Mouse (Mus musculus) heart, adult 9 months (tissue): ENCODE measurements around the gene Raly.
"Not testable (repeated sequence)": the region's sequence is repeated elsewhere in the genome, so short reads cannot be mapped to it uniquely, and the experiment has no call there.

Experiments
- DNase-seq, 2 experiments: peaks; one replicate each; pipeline ENCODE4 v3.0.0; 2022; ENCODE audit warnings: low spot score in 2 of 2

The Raly gene

GRCm38 (mm10) chr2:154836537-154836936 lies 45.6 kb downstream of the Raly start:
- DNase-seq = no peak

- DNase-seq = no peak
These were observed 57.2 kb downstream of the Raly start for GRCm38 (mm10) chr2:154848086-154848485.

DNA sequence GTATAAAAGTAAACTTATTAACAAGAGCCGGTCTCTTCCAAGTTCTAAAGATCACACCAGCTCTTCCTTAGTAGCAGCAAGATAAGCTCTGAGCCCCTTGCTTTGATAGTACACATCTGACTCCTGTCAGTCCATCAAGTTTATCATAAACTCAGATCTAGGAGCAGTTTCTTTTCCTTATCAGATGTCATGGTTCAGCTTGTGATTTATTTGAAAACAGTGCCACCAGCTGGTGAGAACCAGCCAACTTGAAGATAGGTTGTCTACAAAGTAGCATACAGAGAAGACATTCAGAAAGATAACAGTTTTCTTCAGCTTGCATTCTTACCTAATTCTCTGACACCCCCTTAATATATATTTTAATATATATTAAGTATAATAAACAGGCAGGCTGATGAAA lies 64.5 kb downstream of the Raly start:
- peak in 1 of 2 experiments; percentile 50 for DNase-seq

- DNase-seq = no peak
These were observed 72.8 kb downstream of the Raly start for GRCm38 (mm10) chr2:154863672-154864071.

- no peak for DNase-seq
These were observed 74.8 kb downstream of the Raly start for GRCm38 (mm10) chr2:154865696-154866095.

DNA sequence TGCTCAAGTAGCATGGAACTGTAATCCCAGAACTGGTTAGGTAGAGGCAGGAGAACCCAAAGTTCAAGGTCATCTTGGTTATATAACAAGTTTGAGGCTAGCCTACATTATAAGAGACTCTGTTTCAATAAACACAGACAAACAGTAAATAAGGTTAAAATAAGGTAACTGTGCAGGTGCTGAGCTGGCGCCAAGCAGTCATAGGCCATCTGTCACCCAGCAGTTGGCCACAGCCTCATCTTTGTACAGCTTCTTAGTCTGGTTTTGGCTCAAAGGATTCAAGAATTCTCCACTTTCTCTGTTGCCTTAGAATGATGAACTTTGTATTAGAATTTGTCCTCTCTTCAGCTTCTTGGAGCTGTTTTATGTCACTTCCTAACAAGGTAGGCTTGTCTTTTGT lies 77.2 kb downstream of the Raly start:
- no peak for DNase-seq

DNA sequence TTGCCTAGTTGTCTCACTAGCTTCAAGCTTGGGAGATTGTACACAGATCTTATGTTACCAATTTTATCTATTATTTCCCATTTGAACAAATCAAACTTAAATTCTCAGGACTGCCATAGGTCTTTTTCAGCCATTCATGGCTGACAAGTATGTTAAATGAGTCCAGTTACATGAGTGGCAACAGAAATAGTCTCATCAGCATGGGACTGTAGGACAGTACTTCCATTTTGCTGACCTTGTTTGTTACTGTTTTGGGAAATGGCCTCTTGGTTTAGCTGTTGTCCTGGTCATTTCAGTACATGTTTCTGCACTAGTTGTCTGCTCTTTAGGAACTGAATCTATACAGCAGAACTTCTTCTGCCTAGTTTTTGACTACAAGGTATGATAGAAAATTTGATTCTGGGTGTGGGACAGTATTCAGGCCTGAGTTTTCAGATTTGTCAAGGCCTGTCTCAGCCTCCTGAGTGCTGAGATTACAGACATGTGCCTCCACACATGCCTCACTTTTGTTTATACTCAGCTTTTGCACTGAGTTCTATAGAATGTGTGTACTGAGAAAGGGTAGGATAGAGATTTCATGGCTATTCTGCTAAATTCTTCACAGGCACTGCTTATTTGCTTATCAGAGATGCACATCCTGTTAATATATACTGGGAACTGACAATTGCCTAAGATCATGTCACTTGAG lies 79.2 kb downstream of the Raly start:
- DNase-seq = no peak

DNA sequence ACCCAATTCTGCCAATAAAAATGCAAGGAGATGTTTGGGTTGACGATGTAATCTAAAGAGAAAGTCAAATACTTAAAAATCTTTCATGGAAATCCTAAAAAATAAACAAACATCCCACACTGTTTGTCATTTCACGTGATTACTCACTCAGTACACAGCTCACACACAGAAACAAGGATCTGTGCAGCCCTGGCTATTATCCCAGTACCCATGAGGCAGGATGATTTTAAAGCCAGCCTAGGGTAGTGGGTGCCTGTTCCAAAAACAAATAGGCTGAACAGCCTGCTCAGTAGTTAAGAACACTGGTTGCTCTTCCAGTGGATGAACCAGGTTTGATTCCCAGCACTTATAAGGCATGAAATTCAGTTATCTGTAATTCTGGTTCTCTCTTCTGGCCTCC lies 85.7 kb downstream of the Raly start:
- DNase-seq = no peak

- DNase-seq = no peak
These were observed 100.7 kb downstream of the Raly start for GRCm38 (mm10) chr2:154891585-154891984.

- DNase-seq = peak; percentile 95 to 97
These were observed 101.5 kb downstream of the Raly start, which contains the start of gene Eif2s2 for GRCm38 (mm10) chr2:154892201-154893044. TSS of gene Eif2s2 (minus strand) at chr2:154892935.

- no peak for DNase-seq
These were observed 102.1 kb downstream of the Raly start for GRCm38 (mm10) chr2:154893045-154893385.

- no peak for DNase-seq
These were observed 102.7 kb downstream of the Raly start for GRCm38 (mm10) chr2:154893548-154893947.

- DNase-seq = not testable (repeated sequence)
These were observed 108.1 kb downstream of the Raly start for GRCm38 (mm10) chr2:154899004-154899403.

GRCm38 (mm10) chr2:154899412-154899811 lies 108.5 kb downstream of the Raly start:
- not testable (repeated sequence) for DNase-seq

DNA sequence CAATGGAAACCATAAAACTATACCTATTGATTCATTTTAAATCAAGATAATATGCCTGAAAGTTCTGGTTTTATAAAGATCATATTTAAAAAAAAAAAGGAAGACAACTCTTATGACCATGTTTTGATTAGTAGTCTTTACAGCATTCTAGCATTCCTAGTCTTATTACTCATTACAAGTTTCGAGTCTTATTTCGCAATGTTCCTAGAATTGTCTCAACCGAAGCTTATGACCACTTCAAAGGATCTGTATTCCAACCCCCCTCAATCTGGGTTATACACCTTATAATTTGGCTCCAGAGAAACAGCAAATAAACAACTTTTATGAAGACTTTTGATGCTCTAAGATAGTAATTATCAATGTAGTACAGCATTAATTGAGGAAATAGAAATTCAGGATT lies 111.2 kb downstream of the Raly start:
- no peak for DNase-seq

- DNase-seq = no peak
These were observed 114.9 kb downstream of the Raly start for GRCm38 (mm10) chr2:154905796-154906195.

- DNase-seq = not testable (repeated sequence)
These were observed 117.3 kb downstream of the Raly start for GRCm38 (mm10) chr2:154908223-154908622.

- no peak for DNase-seq
These were observed 118.9 kb downstream of the Raly start for GRCm38 (mm10) chr2:154909789-154910188.

DNA sequence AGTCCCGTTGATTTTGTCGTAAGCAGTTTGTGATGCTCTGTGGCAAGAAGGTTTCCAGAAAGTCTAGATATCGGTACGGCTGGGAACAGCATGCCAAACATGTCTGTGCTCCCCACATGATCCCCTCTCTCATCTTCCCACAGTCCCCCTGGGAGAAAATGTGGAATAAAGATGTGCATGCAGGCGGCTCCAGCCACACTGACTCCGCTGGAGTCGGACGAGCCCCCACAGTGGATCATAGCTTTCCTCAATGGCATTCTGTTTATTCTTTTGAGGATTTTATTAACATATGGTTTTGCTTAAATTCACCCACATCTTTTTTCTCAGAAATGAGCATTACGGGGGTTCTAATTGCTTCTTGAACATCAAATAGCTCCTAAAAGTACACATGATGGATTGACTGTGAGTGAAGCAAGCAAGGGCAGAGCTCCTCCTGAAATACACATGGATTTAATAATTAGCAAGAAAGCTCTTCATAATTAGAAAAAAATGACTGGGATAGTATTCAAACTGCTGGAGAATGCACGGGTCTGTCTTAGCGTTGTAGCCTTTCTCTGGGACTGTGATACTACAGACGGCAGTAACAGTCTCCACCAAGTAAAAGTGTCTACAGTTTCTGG lies 125.1 kb downstream of the Raly start:
- no peak for DNase-seq

- no peak for DNase-seq
These were observed 125.7 kb downstream of the Raly start for GRCm38 (mm10) chr2:154916547-154916946.
